25 mouse cellular contexts compared by ENCODE assay signal in genomic region chr11:90100161-90100560, GRCm38 (mm10).
A peak's percentile ranks its signal among the peaks of the same experiment; 100 is the strongest.
DNase-seq lines count a peak whose midpoint lies in the region; ATAC-seq and TF ChIP-seq lines count a peak whose summit lies in the region.
"Had no signal": no experiment of that assay in that cellular context is flagged by ENCODE, and none has a peak within 500 bp of the region (broad histone marks: within the 10 kb centered on the region; RNA-seq: fewer than 3 reads in every experiment).

No protein-coding gene starts in this region.

- no peak for TF ChIP-seq CTCF in forebrain, postnatal 0 days (IDR thresholded peaks at IDR 0.05; ENCODE audit: low read depth)
- no peak for TF ChIP-seq CTCF in heart, adult 2 months (IDR thresholded peaks at IDR 0.05)
- TF ChIP-seq CTCF in testis, adult 2 months (IDR thresholded peaks at IDR 0.05; ENCODE audit: control insufficient read depth, insufficient read depth, insufficient replicate concordance, low read depth, low read length) = no peak

- H3K79me2 ChIP-seq in heart, adult 2 months (replicated peaks; ENCODE audit: control insufficient read depth, insufficient read depth, low read length) = no peaks in the 10 kb centered on the region; the same call in 1 of the 2 replicates

- no peaks in the 10 kb centered on the region for H3K9me3 ChIP-seq in forebrain, embryonic 10.5 days
- H3K9me3 ChIP-seq in forebrain, postnatal 0 days (ENCODE audit: low read length) = no peaks in the 10 kb centered on the region
- no peaks in the 10 kb centered on the region for H3K9me3 ChIP-seq in heart, embryonic 12.5 days (replicated peaks)
- no peaks in the 10 kb centered on the region for H3K9me3 ChIP-seq in limb, embryonic 14.5 days (ENCODE audit: control insufficient read depth, low read length)
- no peaks in the 10 kb centered on the region for H3K9me3 ChIP-seq in limb, embryonic 10.5 days (replicated peaks)
- H3K9me3 ChIP-seq: embryonic facial prominence, embryonic 12.5 days; embryonic facial prominence, embryonic 15.5 days; forebrain, embryonic 12.5 days; forebrain, embryonic 15.5 days; heart, embryonic 15.5 days; hindbrain, embryonic 12.5 days; hindbrain, embryonic 15.5 days had no signal

- no peaks in the 10 kb centered on the region for H3K36me3 ChIP-seq in forebrain, embryonic 10.5 days (replicated peaks)
- H3K36me3 ChIP-seq in forebrain, postnatal 0 days (ENCODE audit: insufficient read depth) = no peaks in the 10 kb centered on the region
- peaks cover 10% of the 10 kb centered on the region for H3K36me3 ChIP-seq in heart, adult 2 months (ENCODE audit: control insufficient read depth, insufficient read depth, low read length)
- H3K36me3 ChIP-seq in heart, embryonic 12.5 days = no peaks in the 10 kb centered on the region
- no peaks in the 10 kb centered on the region for H3K36me3 ChIP-seq in limb, embryonic 14.5 days (ENCODE audit: control insufficient read depth, insufficient read depth, low read length)
- H3K36me3 ChIP-seq in limb, embryonic 10.5 days = no peaks in the 10 kb centered on the region
- no peaks in the 10 kb centered on the region for H3K36me3 ChIP-seq in testis, adult 2 months (ENCODE audit: control insufficient read depth, insufficient read depth, low read length)
- H3K36me3 ChIP-seq: embryonic facial prominence, embryonic 12.5 days; embryonic facial prominence, embryonic 15.5 days; forebrain, embryonic 12.5 days; forebrain, embryonic 15.5 days; heart, embryonic 15.5 days; hindbrain, embryonic 12.5 days; hindbrain, embryonic 15.5 days had no signal

- TF ChIP-seq POLR2A in heart, adult 2 months (IDR thresholded peaks at IDR 0.05; ENCODE audit: insufficient read depth, low read depth, low read length) = no peak
- TF ChIP-seq POLR2A in limb, embryonic 14.5 days (IDR thresholded peaks at IDR 0.05; ENCODE audit: borderline replicate concordance, extremely low read depth, insufficient read depth, insufficient read length) = no peak
- TF ChIP-seq POLR2A in testis, adult 2 months (IDR thresholded peaks at IDR 0.05; ENCODE audit: control insufficient read depth, low read depth, low read length) = no peak

- no peaks in the 10 kb centered on the region for H3K27me3 ChIP-seq in forebrain, embryonic 10.5 days (ENCODE audit: poor library complexity, severe bottlenecking)
- H3K27me3 ChIP-seq in forebrain, postnatal 0 days (ENCODE audit: insufficient read depth, low read length) = no peaks in the 10 kb centered on the region
- H3K27me3 ChIP-seq in heart, adult 2 months (ENCODE audit: control insufficient read depth, insufficient read depth, low read length) = no peaks in the 10 kb centered on the region
- H3K27me3 ChIP-seq in heart, embryonic 12.5 days (replicated peaks) = no peaks in the 10 kb centered on the region
- H3K27me3 ChIP-seq in limb, embryonic 14.5 days (ENCODE audit: control insufficient read depth, insufficient read depth, low read length) = no peaks in the 10 kb centered on the region
- no peaks in the 10 kb centered on the region for H3K27me3 ChIP-seq in limb, embryonic 10.5 days (ENCODE audit: low read depth, poor library complexity, severe bottlenecking)
- no peaks in the 10 kb centered on the region for H3K27me3 ChIP-seq in testis, adult 2 months (ENCODE audit: control insufficient read depth, insufficient read depth, low read length)
- H3K27me3 ChIP-seq: embryonic facial prominence, embryonic 12.5 days; embryonic facial prominence, embryonic 15.5 days; forebrain, embryonic 12.5 days; forebrain, embryonic 15.5 days; heart, embryonic 15.5 days; hindbrain, embryonic 12.5 days; hindbrain, embryonic 15.5 days had no signal

- 92% methylated on average over 2 of the region's 2 CpGs for WGBS in forebrain, embryonic 10.5 days
- 76% methylated on average over 2 of the region's 2 CpGs for WGBS in forebrain, postnatal 0 days
- 85% methylated on average over 2 of the region's 2 CpGs for WGBS in heart, adult 2 months
- 80% methylated on average over 2 of the region's 2 CpGs for WGBS in heart, embryonic 12.5 days
- WGBS in limb, embryonic 14.5 days = 70% methylated on average over 2 of the region's 2 CpGs
- 94% methylated on average over 2 of the region's 2 CpGs for WGBS in limb, embryonic 10.5 days

- H3K9ac ChIP-seq in forebrain, postnatal 0 days = no peak overlapping the region
- H3K9ac ChIP-seq in heart, adult 2 months (ENCODE audit: low read depth, low read length) = no peak overlapping the region
- no peak overlapping the region for H3K9ac ChIP-seq in heart, embryonic 12.5 days
- H3K9ac ChIP-seq in limb, embryonic 14.5 days (ENCODE audit: low read depth, low read length, severe bottlenecking) = no peak overlapping the region
- H3K9ac ChIP-seq: embryonic facial prominence, embryonic 12.5 days; embryonic facial prominence, embryonic 15.5 days; forebrain, embryonic 12.5 days; forebrain, embryonic 15.5 days; heart, embryonic 15.5 days; hindbrain, embryonic 12.5 days; hindbrain, embryonic 15.5 days had no signal

- 0 out of 2 replicates have a peak overlapping the region, but pooled peaks have one; percentile 11 for H3K27ac ChIP-seq in forebrain, embryonic 10.5 days
- no peak overlapping the region for H3K27ac ChIP-seq in forebrain, postnatal 0 days (ENCODE audit: low read depth, low read length)
- H3K27ac ChIP-seq in heart, adult 2 months = peak overlapping the region; percentile 68
- no peak overlapping the region for H3K27ac ChIP-seq in heart, embryonic 12.5 days (ENCODE audit: poor library complexity, severe bottlenecking)
- no peak overlapping the region for H3K27ac ChIP-seq in limb, embryonic 14.5 days (replicated peaks; ENCODE audit: low read depth, low read length)
- no peak overlapping the region for H3K27ac ChIP-seq in limb, embryonic 10.5 days
- peak overlapping the region; percentile 52 for H3K27ac ChIP-seq in testis, adult 2 months (ENCODE audit: control insufficient read depth, insufficient read depth, low read depth, low read length)
- H3K27ac ChIP-seq: embryonic facial prominence, embryonic 12.5 days; embryonic facial prominence, embryonic 15.5 days; forebrain, embryonic 12.5 days; forebrain, embryonic 15.5 days; hindbrain, embryonic 12.5 days; hindbrain, embryonic 15.5 days had no signal

- ATAC-seq in forebrain, postnatal 0 days = no peak
- no peak for ATAC-seq in heart, embryonic 12.5 days (ENCODE audit: insufficient number of reproducible peaks, low FRiP score)
- peak; percentile 6; the same call in 1 of the 2 replicates for ATAC-seq in limb, embryonic 14.5 days (ENCODE audit: low FRiP score, low read depth)
- ATAC-seq: activated CD4-positive, CD25-positive, alpha-beta regulatory T cell, adult 4 months; forebrain, embryonic 15.5 days; intestine, postnatal 0 days had no signal

- H3K4me2 ChIP-seq in forebrain, postnatal 0 days (ENCODE audit: low read depth) = no peak overlapping the region
- H3K4me2 ChIP-seq in heart, embryonic 12.5 days = no peak overlapping the region
- H3K4me2 ChIP-seq in limb, embryonic 14.5 days (replicated peaks; ENCODE audit: low read depth, low read length, severe bottlenecking) = no peak overlapping the region
- H3K4me2 ChIP-seq: embryonic facial prominence, embryonic 12.5 days; embryonic facial prominence, embryonic 15.5 days; forebrain, embryonic 12.5 days; forebrain, embryonic 15.5 days; heart, embryonic 11.5 days; heart, embryonic 15.5 days; hindbrain, embryonic 12.5 days; hindbrain, embryonic 15.5 days had no signal

- intact Hi-C loops in heart, adult 2 months (cut with DNase I) = loop anchor here (5.0 kb wide), 1 partner anchor 67 kb away; no protein-coding TSS in a partner anchor

- no peak overlapping the region for H3K4me3 ChIP-seq in forebrain, embryonic 10.5 days
- no peak overlapping the region for H3K4me3 ChIP-seq in forebrain, postnatal 0 days (ENCODE audit: low read depth, low read length)
- no peak overlapping the region for H3K4me3 ChIP-seq in heart, adult 2 months
- H3K4me3 ChIP-seq in heart, embryonic 12.5 days = no peak overlapping the region
- H3K4me3 ChIP-seq in limb, embryonic 14.5 days (replicated peaks; ENCODE audit: low read length) = no peak overlapping the region
- H3K4me3 ChIP-seq in limb, embryonic 10.5 days = no peak overlapping the region
- H3K4me3 ChIP-seq in testis, adult 2 months (ENCODE audit: control insufficient read depth, low read depth, low read length) = no peak overlapping the region
- H3K4me3 ChIP-seq: embryonic facial prominence, embryonic 12.5 days; embryonic facial prominence, embryonic 15.5 days; forebrain, embryonic 12.5 days; forebrain, embryonic 15.5 days; heart, embryonic 15.5 days; hindbrain, embryonic 12.5 days; hindbrain, embryonic 15.5 days had no signal

- no peak for DNase-seq in forebrain, embryonic 10.5 days (ENCODE audit: extremely low spot score, low spot score)
- no peak for DNase-seq in forebrain, postnatal 0 days
- no peak for DNase-seq in heart, adult 2 months
- DNase-seq in limb, embryonic 14.5 days (ENCODE audit: low spot score) = no peak
- DNase-seq in limb, embryonic 10.5 days (ENCODE audit: low spot score) = no peak
- no peak for DNase-seq in testis, postnatal 14 days (ENCODE audit: low spot score)
- DNase-seq: adrenal gland, adult 8-10 months; adrenal gland, postnatal 36 days; cerebellum, adult 18-20 months; cerebellum, adult 9-10 months; cerebellum, postnatal 14 days; gastrocnemius, postnatal 25 days; heart, postnatal 14 days had no signal

- peaks cover 11% of the 10 kb centered on the region for H3K4me1 ChIP-seq in forebrain, embryonic 10.5 days
- H3K4me1 ChIP-seq in forebrain, postnatal 0 days (ENCODE audit: insufficient read depth) = no peaks in the 10 kb centered on the region
- H3K4me1 ChIP-seq in heart, adult 2 months (ENCODE audit: control insufficient read depth, insufficient read depth, low read length) = peaks cover 9% of the 10 kb centered on the region
- H3K4me1 ChIP-seq in heart, embryonic 12.5 days (replicated peaks) = peaks cover 26% of the 10 kb centered on the region
- peaks cover 10% of the 10 kb centered on the region for H3K4me1 ChIP-seq in limb, embryonic 14.5 days (ENCODE audit: control insufficient read depth, insufficient read depth, low read length)
- peaks cover 21% of the 10 kb centered on the region for H3K4me1 ChIP-seq in limb, embryonic 10.5 days
- H3K4me1 ChIP-seq in testis, adult 2 months (ENCODE audit: control insufficient read depth, insufficient read depth, low read length) = no peaks in the 10 kb centered on the region; the same call in 1 of the 2 replicates
- H3K4me1 ChIP-seq: forebrain, embryonic 12.5 days; forebrain, embryonic 15.5 days; hindbrain, embryonic 12.5 days; hindbrain, embryonic 15.5 days had no signal

- no peak for TF ChIP-seq EP300 in heart, adult 2 months (IDR thresholded peaks at IDR 0.05; ENCODE audit: insufficient read depth, low read depth, low read length)

Comparison
In these comparisons a context has a peak if more than half of its experiments do, and no peak if none do; other contexts are left out.
1. H3K27ac ChIP-seq: peak in forebrain, embryonic 10.5 days (single experiment), heart, adult 2 months (single experiment) and testis, adult 2 months (single experiment); none in forebrain, postnatal 0 days (single experiment), heart, embryonic 12.5 days (single experiment), limb, embryonic 14.5 days (single experiment) and limb, embryonic 10.5 days (single experiment).